Mouse (Mus musculus) embryo, embryonic 9.5 days (tissue): ENCODE data around the gene Snx17.

Source experiments
- DNase-seq: peaks from one replicate; pipeline ENCODE4 v3.0.0-alpha.2; 2017; ENCODE audit errors: extremely low spot score

Gene Snx17

DNA sequence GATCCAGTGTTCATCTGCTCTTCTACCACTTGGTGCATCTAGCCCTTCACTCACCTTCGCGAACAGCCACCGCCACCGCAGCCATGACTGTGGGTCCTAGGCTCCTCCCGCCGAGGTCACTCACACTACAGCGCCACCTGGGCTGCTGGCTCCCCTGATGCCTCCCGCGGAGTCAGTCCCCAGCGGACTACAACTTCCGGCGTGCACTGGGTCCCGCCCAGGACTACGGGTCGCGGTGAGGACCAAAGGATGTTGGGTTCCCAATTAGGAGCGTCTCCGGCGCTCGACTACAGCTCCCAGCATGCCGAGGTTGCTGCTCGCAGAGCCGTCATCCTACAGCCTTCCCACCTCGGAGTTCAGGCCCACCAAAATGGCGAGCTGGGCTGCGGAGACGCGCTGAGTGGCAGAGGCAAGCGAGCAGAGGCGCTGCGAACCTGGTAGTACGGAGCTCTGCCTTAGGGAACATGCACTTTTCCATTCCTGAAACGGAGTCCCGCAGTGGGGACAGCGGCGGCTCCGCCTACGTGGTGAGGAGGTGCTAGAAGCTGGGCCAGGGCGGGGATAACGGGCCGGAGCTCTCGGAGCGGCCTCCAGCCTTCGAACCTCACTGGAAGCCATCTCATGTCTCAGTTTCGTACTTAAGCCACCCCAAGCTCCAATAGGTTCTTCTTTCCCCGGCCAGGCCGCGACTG, at the start of gene Snx17, which contains the start of gene Eif2b4:
Gene Snx17 (plus strand): TSS at position 289 of the 692 bp plus-strand sequence.
Gene Eif2b4 (minus strand): TSS at position 492 of the 692 bp plus-strand sequence.
- peak; percentile 99 for DNase-seq

GRCm38 (mm10) chr5:31149781-31150180, 43.2 kb upstream of the Snx17 start:
- DNase-seq: no peak

GRCm38 (mm10) chr5:31151746-31152145, 41.3 kb upstream of the Snx17 start:
- DNase-seq: no peak

DNA sequence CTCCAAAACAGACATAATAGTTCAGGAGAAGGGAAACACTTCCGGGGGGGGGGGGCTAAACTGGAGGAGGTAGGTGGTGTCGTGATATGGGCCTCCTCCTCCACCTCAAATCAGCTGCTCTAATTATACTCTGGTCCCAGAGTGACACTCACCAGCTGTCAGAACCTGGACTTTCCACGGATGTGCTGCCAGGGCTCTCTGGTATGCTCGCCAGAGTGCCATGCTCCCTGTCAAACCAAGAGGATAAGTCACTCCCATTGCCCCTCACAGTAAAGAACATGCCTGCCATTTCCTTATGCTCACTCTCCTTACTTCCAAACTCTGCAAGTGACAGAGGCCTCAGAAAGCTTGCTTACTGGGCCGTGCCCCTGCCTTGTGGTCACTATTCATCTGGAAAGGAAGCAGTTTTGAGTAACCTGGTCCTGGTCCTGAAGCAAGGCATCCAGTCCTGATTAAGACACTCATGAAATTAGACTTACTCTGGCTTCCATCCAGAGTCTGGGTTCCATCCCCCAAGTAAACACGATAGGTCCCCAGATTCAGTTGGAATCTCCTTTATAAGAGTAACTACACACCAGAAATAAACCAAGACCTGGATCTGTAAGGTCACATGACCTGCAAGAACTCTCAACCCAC, 39.4 kb upstream of the Snx17 start:
- no peak for DNase-seq

GRCm38 (mm10) chr5:31154152-31154553, 38.9 kb upstream of the Snx17 start, which contains the start of gene Mpv17:
Gene Mpv17, minus strand, starts transcription at chr5:31154251.
- DNase-seq: peak; percentile 82

DNA sequence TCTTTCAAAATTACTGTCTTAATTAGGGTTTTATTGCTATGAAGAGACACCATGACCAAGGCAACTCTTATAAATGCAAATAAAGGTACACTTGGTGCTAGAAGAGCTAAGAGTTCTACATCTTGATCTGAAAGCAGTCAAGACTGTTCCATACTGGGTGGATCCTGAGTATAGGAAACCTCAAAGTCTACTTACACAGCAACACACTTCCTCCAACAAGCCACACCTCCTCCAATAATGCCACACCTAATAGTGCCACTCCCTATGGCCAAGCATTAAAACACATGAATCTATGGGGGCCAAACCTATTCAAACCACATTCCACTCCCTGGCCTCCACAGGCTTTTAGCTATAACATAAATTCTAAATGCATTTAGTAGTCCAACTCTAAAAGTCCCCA, 30.6 kb upstream of the Snx17 start:
- no peak for DNase-seq

DNA sequence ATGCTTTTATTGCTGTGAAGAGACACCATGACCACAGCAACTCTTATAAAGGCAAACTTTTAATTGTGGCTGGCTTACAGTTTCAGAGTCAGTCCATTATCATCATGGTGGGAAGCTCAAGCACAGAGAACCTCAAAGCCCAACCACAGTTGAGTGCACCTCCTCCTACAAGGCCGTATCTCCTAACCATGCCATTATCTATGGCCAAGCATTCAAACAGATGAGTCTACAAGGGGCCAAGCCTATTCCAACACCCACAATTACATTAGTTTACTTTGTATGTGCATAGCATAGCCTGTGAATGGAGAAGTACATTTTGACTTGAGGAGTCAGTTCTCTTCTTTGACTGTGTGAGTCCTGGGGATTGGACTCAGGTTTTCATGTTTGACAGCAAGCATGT, 28.1 kb upstream of the Snx17 start:
- DNase-seq: no peak

GRCm38 (mm10) chr5:31168630-31169029, 24.4 kb upstream of the Snx17 start:
- DNase-seq: no peak

DNA sequence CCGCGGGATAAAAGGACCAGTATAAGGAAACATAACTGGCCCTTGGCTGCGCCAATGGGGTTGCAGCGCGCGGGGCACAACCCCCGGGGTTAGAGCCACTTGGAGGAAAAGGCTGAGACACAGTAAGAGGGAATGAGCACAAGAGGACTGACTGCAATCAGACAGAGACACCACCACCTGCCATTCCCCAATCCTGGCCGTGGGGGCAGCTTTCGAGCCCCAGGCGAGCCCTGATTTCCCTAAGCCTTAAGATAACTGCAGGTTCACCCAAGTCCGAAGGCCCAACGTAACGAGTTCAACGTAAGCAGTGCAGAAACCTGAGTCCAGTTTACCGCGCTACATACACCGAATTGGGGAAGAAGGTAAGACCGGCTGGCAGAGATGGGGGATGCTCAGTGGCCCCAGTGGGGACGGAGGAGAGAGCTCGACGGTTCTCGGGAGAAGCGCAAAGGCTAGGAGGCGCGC, 13.7 kb upstream of the Snx17 start:
- peak; percentile 43 for DNase-seq

DNA sequence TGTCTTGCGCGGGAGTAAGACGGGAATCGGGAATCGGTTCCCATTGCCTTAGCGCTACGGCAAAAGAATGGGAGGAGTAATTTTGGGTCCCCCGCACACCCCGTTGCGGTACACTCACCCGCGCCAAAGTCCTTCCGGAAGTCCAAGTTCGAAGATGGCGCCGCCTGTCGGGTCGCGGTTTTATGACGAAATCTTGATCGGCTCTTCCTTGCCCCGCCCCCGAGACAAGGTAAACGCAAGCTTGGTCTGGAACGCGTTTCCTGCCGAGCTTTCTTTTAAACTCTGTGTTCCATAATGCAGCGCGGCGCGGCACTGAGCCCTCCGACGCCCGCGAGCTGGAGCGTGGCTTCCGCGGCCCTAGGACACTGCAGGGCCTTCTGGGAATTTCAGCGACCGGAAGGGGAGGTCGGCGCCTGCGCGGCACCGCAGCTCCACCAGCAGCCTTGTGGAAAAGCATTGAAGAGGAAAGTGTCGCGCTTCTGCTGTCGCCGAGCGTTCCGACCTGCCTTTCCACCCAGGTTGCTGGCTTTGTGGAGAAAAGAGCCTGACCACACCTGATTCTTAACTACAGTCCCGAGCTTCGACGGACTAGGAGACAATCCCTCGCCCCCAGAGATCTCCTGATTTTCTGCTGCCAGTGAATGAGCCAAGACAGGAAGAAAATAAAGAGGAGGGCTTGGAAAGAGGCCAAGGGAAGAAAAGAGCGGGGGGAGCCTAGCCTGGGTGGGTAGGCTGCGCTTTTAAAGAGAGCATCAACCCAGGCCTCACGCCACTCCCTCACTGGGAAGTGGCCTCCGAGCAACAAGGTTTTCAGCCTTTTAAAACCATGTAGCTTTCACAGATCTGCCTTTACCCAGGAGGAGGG, 13.0 kb upstream of the Snx17 start, which contains the start of the genes Gm29609 and Gtf3c2:
Gene Gm29609 (minus strand): TSS at position 146 of the 865 bp plus-strand sequence.
Gene Gtf3c2 (minus strand): TSS at position 379 of the 865 bp plus-strand sequence.
- peak; percentile 92 for DNase-seq

GRCm38 (mm10) chr5:31181183-31181770, 11.8 kb upstream of the Snx17 start:
- no peak for DNase-seq

DNA sequence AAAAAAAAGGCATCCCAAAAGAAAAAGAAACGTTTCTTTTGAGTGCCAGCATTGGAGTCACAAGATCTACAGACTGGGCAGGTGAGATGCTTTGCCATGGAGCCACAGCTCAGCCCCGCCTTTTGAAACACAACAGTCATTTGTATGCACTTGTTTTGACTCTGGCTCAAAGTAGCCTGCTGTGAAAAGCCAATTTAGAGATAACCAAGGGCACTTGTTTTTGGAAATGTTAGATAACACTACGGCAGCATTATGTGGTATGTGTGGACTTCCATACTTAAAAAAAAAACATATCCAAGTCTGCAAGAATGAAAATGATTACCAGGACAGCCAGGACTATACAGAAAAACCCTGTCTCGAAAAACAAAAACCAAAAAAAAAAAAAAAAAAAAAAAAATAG, 9.3 kb upstream of the Snx17 start:
- DNase-seq: no peak

DNA sequence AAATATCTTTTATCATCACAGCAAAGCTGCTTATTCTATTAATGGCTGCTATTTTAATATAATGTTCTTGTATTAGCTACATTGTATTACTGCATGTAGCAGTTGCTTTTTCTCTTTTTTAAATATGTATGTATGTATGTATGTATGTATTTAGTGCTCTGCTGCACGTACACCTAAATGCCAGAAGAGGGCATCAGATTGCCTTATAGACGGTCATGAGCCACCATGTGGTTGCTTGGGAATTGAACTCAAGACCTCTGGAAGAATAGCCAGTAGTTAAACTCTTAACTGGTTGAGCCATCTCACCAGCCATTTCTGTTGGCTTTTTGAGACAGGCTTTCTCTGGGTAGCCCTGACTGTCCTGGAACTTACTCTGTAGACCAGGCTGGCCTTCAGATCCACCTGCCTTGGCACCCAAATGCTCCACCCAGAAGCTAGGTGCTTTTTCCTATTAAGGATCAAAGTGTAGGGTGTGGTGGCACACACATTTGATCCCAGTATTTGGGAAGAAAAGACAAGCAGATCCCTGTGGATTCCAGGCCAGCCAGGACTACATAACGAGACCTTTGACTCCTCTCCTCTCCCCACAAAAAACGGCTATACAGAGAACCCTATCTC, 4.7 kb upstream of the Snx17 start:
- no peak for DNase-seq

DNA sequence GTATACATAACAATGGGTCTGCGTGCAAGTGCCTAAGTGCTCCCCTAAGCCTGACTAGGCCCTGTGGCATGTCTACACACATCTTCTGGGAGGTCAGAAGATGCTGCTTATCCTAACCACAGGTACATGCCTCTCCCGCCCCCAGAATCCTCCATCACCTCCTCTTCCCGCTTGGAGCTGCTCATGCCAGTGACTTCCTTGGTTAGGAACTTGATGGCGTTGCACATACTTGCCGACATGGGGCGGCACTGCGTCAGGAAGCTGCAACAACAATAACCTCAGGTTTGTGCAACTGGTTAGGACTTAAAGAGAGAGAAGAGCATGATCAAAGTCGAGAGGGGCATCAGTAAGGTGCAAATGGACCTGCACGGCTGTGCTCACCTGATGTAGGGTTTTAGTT, 2.8 kb upstream of the Snx17 start:
- DNase-seq: no peak

GRCm38 (mm10) chr5:31192045-31192938, 735 bp upstream of the Snx17 start:
- DNase-seq: no peak

DNA sequence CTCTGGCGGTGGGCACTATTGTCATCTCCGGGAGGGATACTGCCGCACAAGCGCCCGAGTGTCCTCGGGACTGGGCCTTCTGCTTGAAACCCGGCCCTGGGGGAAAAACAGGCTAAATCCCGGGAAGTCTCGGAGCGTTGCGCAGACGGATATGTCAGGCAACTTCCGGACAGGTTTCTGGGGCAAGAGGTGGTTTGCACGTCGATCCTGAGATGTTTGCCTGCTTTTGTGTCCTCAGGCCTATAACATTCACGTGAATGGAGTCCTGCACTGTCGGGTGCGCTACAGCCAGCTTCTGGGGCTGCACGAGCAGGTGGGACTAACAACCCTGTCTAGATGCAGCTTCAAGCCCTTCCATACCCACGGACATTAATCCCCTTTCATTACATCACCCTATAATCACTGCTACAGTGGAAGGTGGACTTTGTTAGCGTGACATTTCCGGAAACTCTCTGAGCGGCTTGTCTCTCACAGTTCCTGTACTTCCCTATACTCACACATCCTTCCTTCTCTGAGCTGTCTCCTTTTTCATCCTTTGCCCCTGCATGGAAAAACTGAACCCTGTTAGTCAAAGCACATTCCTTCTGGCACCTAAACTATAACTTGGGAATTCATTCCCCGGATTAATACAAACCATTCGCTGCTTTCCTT, 729 bp downstream of the Snx17 start:
- DNase-seq: no peak

GRCm38 (mm10) chr5:31194486-31195485, 1.8 kb downstream of the Snx17 start:
- DNase-seq: no peak

DNA sequence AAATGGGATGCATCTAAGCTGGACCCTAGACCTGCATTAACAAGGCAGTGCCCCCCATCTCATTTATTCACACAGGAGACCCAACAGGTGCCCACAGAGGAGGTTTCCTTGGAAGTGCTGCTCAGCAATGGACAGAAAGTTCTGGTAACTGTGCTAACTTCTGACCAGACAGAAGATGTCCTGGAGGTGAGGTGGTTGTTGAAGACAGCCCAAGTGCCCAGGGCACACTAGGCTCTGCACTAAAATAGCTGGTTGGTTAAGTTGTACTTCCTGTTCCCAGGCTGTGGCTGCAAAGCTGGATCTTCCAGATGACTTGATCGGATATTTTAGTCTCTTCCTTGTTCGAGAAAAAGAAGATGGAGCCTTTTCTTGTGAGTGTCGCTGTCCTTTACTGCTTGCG, 2.6 kb downstream of the Snx17 start:
- no peak for DNase-seq
